Mouse (Mus musculus) kidney, adult 2 months (tissue): ENCODE measurements around the gene Rbm10. TPM values are rescaled to one million over a fixed set of nuclear protein-coding genes. Genes with fewer than 3 reads are reported as not detected.

Experiments
- DNase-seq: peaks from one replicate; pipeline ENCODE4 v3.0.0; 2021
- H3K27ac ChIP-seq: fragments of 200-500 bp; 2 replicates; pipeline ENCODE4 v1.5.1; 2012; ENCODE audit warnings: low read depth, low read length, control low read depth, inconsistent platforms; ENCODE audit not compliant: insufficient read depth
- H3K27me3 ChIP-seq: fragments of 200-500 bp; replicated peaks from 2 replicates; pipeline ENCODE4 v1.6.1; 2012; ENCODE audit warnings: mild to moderate bottlenecking, moderate library complexity, low read length, inconsistent platforms; ENCODE audit not compliant: control insufficient read depth, insufficient read depth
- H3K36me3 ChIP-seq: fragments of 200-500 bp; 2 replicates; pipeline ENCODE4 v1.6.1; 2012; ENCODE audit warnings: mild to moderate bottlenecking, moderate library complexity, low read length, inconsistent platforms; ENCODE audit not compliant: control insufficient read depth, insufficient read depth
- H3K4me1 ChIP-seq: fragments of 200-500 bp; 2 replicates; pipeline ENCODE4 v1.6.1; 2011; ENCODE audit warnings: low read length; ENCODE audit not compliant: control insufficient read depth, insufficient read depth
- H3K4me3 ChIP-seq: fragments of 200-500 bp; 2 replicates; pipeline ENCODE4 v1.5.1; 2011; ENCODE audit warnings: mild to moderate bottlenecking, low read depth, low read length, control low read depth; ENCODE audit not compliant: insufficient read depth
- CTCF ChIP-seq: fragments of 200-500 bp; conservative IDR thresholded peaks from 2 replicates; pipeline ENCODE4 v1.5.1; 2011; ENCODE audit warnings: low read depth, mild to moderate bottlenecking, control low read depth, low read length, moderate library complexity, mixed read lengths; ENCODE audit not compliant: insufficient read depth, insufficient read length
- POLR2A ChIP-seq: fragments of 200-500 bp; IDR thresholded peaks from one replicate; pipeline ENCODE4 v1.6.1; 2011; ENCODE audit warnings: low read depth, low read length, control low read depth
- WGBS: fragments of 180-500 bp; shearing (Covaris S2); methylation state at CpG from one replicate; pipeline ENCODE4 v1.1.7; 2018; 5-methylcytosine and 5-hydroxymethylcytosine counted together
- polyA plus RNA-seq: library from polyadenylated mRNA; depleted of rRNA; stranded (reverse); fragments of >200 nt; gene quantifications from 2 replicates; pipeline ENCODE4 v1.2.3, GENCODE M21; 2012; rRNA removed

The Rbm10 gene
- 39.2 and 46.4 TPM in 2 replicates for polyA plus RNA-seq

- TF ChIP-seq CTCF (no peak), POLR2A (no peak)
- H3K27ac ChIP-seq: peak within 1 kb of the TSS; percentile 99
- peak within 1 kb of the TSS; percentile 98 for H3K4me3 ChIP-seq
- peak; percentile 91 for DNase-seq
- no peaks in the 10 kb centered on the region for H3K36me3 ChIP-seq
- peaks cover 2% of the 10 kb centered on the region; the same call in 1 of the 2 replicates for H3K4me1 ChIP-seq
- H3K27me3 ChIP-seq: no peaks in the 10 kb centered on the region
- 0% methylated on average over 48 of the region's 49 CpGs for whole genome bisulfite sequencing
These were observed at the start of gene Rbm10, which contains the start of gene Ndufb11 for GRCm38 (mm10) chrX:20617176-20617902. TSS of gene Rbm10 (plus strand) at chrX:20617503. TSS of gene Ndufb11 (minus strand) at chrX:20617619.

GRCm38 (mm10) chrX:20571024-20571423 lies 46.3 kb upstream of the Rbm10 start:
- no peaks in the 10 kb centered on the region for H3K36me3 ChIP-seq
- 49% methylated on average over 2 of the region's 2 CpGs for WGBS
- no peak for DNase-seq
- no peak overlapping the region for H3K4me3 ChIP-seq
- H3K4me1 ChIP-seq: no peaks in the 10 kb centered on the region
- TF ChIP-seq POLR2A (no peak), CTCF (no peak)
- no peaks in the 10 kb centered on the region for H3K27me3 ChIP-seq
- H3K27ac ChIP-seq: no peak overlapping the region

- no peaks in the 10 kb centered on the region for H3K27me3 ChIP-seq
- no peak overlapping the region for H3K4me3 ChIP-seq
- no peak for TF ChIP-seq CTCF
- WGBS: 42% methylated on average over 9 of the region's 9 CpGs
- H3K27ac ChIP-seq: no peak overlapping the region
- no peak for DNase-seq
- no peaks in the 10 kb centered on the region for H3K4me1 ChIP-seq
- H3K36me3 ChIP-seq: no peaks in the 10 kb centered on the region
These were observed 44.6 kb upstream of the Rbm10 start for GRCm38 (mm10) chrX:20572683-20573082.

GRCm38 (mm10) chrX:20573927-20574326 lies 43.4 kb upstream of the Rbm10 start:
- Histone ChIP-seq H3K36me3 (no peaks in the 10 kb centered on the region), H3K27me3 (no peaks in the 10 kb centered on the region), H3K27ac (no peak overlapping the region), H3K4me3 (no peak overlapping the region), H3K4me1 (no peaks in the 10 kb centered on the region)
- no peak for DNase-seq
- no peak for TF ChIP-seq POLR2A
- TF ChIP-seq CTCF: no peak
- 93% methylated on average over 4 of the region's 4 CpGs for WGBS

- peak; percentile 11 for DNase-seq
- 9% methylated on average over 4 of the region's 4 CpGs for WGBS
These were observed 29.3 kb upstream of the Rbm10 start for GRCm38 (mm10) chrX:20587968-20588367.

GRCm38 (mm10) chrX:20608500-20608899 lies 8.8 kb upstream of the Rbm10 start:
- Histone ChIP-seq H3K4me3 (no peak overlapping the region), H3K27ac (no peak overlapping the region), H3K27me3 (no peaks in the 10 kb centered on the region), H3K4me1 (no peaks in the 10 kb centered on the region), H3K36me3 (no peaks in the 10 kb centered on the region)
- DNase-seq: no peak
- WGBS: 93% methylated on average over 4 of the region's 4 CpGs
- TF ChIP-seq CTCF: no peak
- TF ChIP-seq POLR2A: no peak

More at GRCm38 (mm10) chrX:20587968-20588367, 29.3 kb upstream of the Rbm10 start:
- H3K4me3 ChIP-seq: no peak overlapping the region
- H3K27me3 ChIP-seq: no peaks in the 10 kb centered on the region
- H3K36me3 ChIP-seq: no peaks in the 10 kb centered on the region
- no peak for TF ChIP-seq POLR2A
- TF ChIP-seq CTCF: no peak
- H3K27ac ChIP-seq: no peak overlapping the region
- no peaks in the 10 kb centered on the region for H3K4me1 ChIP-seq

- TF ChIP-seq CTCF: no peak
- no peak for TF ChIP-seq POLR2A
- Histone ChIP-seq H3K4me3 (peak overlapping the region; percentile 96), H3K27ac (peak overlapping the region; percentile 97), H3K36me3 (no peaks in the 10 kb centered on the region), H3K27me3 (no peaks in the 10 kb centered on the region), H3K4me1 (peaks cover 2% of the 10 kb centered on the region; the same call in 1 of the 2 replicates)
- WGBS: under 1% methylated on average over 17 of the region's 17 CpGs
- DNase-seq: no peak
These were observed 485 bp upstream of the Rbm10 start for GRCm38 (mm10) chrX:20616861-20617175.
